Mouse (Mus musculus): ENCODE results near the gene Prpf18. TPM values are rescaled to one million over a fixed set of nuclear protein-coding genes. Genes with fewer than 3 reads are reported as not detected.

Gene Prpf18
- polyA plus RNA-seq, 1 experiment: 9.2 TPM

- Histone ChIP-seq H3K79me2 (ENCODE audit: control insufficient read depth, insufficient read depth) (no peaks in the 10 kb centered on the region), H3K36me3 (ENCODE audit: control insufficient read depth, insufficient read depth) (peaks cover 74% of the 10 kb centered on the region), H3K79me3 (ENCODE audit: low read depth) (no peaks in the 10 kb centered on the region), H3ac (ENCODE audit: control insufficient read depth, insufficient read length, low read depth) (no peak overlapping the region), H3K4me3 (ENCODE audit: insufficient read depth, poor library complexity, severe bottlenecking) (no peak overlapping the region), H3K27me3 (ENCODE audit: control insufficient read depth, insufficient read depth, insufficient read length) (no peaks in the 10 kb centered on the region)
- TF ChIP-seq MYOG (IDR thresholded peaks at IDR 0.05; ENCODE audit: control insufficient read depth, extremely low read depth, insufficient read length): no peak
- TF ChIP-seq FOSL1 (IDR thresholded peaks at IDR 0.05; ENCODE audit: insufficient read depth, low read length, poor library complexity, severe bottlenecking): no peak
- TF ChIP-seq CEBPB (IDR thresholded peaks at IDR 0.05; ENCODE audit: low read depth): no peak
- no peak for TF ChIP-seq CTCF (IDR thresholded peaks at IDR 0.05; ENCODE audit: control insufficient read depth, insufficient read depth, insufficient read length)
- no peak for TF ChIP-seq MAX (IDR thresholded peaks at IDR 0.05)
- TF ChIP-seq MYOD1 (IDR thresholded peaks at IDR 0.05; ENCODE audit: control insufficient read depth, insufficient read length, low read depth): no peak
- no peak for TF ChIP-seq USF1 (IDR thresholded peaks at IDR 0.05; ENCODE audit: low read depth)
Measured at GRCm38 (mm10) chr2:4635804-4636203, 16.1 kb downstream of the Prpf18 start.

GRCm38 (mm10) chr2:4630197-4630835, 21.6 kb downstream of the Prpf18 start:
- TF ChIP-seq MYOD1 (IDR thresholded peaks at IDR 0.05; ENCODE audit: control insufficient read depth, insufficient read length, low read depth): no peak
- no peak for TF ChIP-seq USF1 (IDR thresholded peaks at IDR 0.05; ENCODE audit: low read depth)
- no peak for TF ChIP-seq FOSL1 (IDR thresholded peaks at IDR 0.05; ENCODE audit: insufficient read depth, low read length, poor library complexity, severe bottlenecking)
- H3K27me3 ChIP-seq (ENCODE audit: control insufficient read depth, insufficient read depth, insufficient read length): no peaks in the 10 kb centered on the region
- no peak overlapping the region for H3K4me3 ChIP-seq (ENCODE audit: insufficient read depth, poor library complexity, severe bottlenecking)
- H3ac ChIP-seq (ENCODE audit: control insufficient read depth, insufficient read length, low read depth): no peak overlapping the region
- no peaks in the 10 kb centered on the region for H3K79me2 ChIP-seq (ENCODE audit: control insufficient read depth, insufficient read depth)
- peaks cover 51% of the 10 kb centered on the region for H3K36me3 ChIP-seq (ENCODE audit: control insufficient read depth, insufficient read depth)
- no peaks in the 10 kb centered on the region for H3K79me3 ChIP-seq (ENCODE audit: low read depth)

- no peak for TF ChIP-seq MYOG (IDR thresholded peaks at IDR 0.05; ENCODE audit: control insufficient read depth, extremely low read depth, insufficient read length)
- no peak for TF ChIP-seq MAX (IDR thresholded peaks at IDR 0.05)
- TF ChIP-seq CTCF (IDR thresholded peaks at IDR 0.05; ENCODE audit: control insufficient read depth, insufficient read depth, insufficient read length): no peak
- Histone ChIP-seq H3K4me3 (ENCODE audit: insufficient read depth, poor library complexity, severe bottlenecking) (no peak overlapping the region), H3K36me3 (ENCODE audit: control insufficient read depth, insufficient read depth) (peaks cover 52% of the 10 kb centered on the region)
Measured at GRCm38 (mm10) chr2:4629470-4629869, 22.4 kb downstream of the Prpf18 start.

GRCm38 (mm10) chr2:4628920-4629319, 23.0 kb downstream of the Prpf18 start:
- H3K36me3 ChIP-seq (ENCODE audit: control insufficient read depth, insufficient read depth): peaks cover 52% of the 10 kb centered on the region
- no peaks in the 10 kb centered on the region for H3K79me3 ChIP-seq (ENCODE audit: low read depth)
- no peaks in the 10 kb centered on the region for H3K79me2 ChIP-seq (ENCODE audit: control insufficient read depth, insufficient read depth)
- H3ac ChIP-seq (ENCODE audit: control insufficient read depth, insufficient read length, low read depth): no peak overlapping the region
- H3K27me3 ChIP-seq (ENCODE audit: control insufficient read depth, insufficient read depth, insufficient read length): no peaks in the 10 kb centered on the region
- H3K4me3 ChIP-seq (ENCODE audit: insufficient read depth, poor library complexity, severe bottlenecking): no peak overlapping the region
- TF ChIP-seq CTCF (IDR thresholded peaks at IDR 0.05; ENCODE audit: control insufficient read depth, insufficient read depth, insufficient read length) (no peak), MYOG (IDR thresholded peaks at IDR 0.05; ENCODE audit: control insufficient read depth, extremely low read depth, insufficient read length) (no peak), CEBPB (IDR thresholded peaks at IDR 0.05; ENCODE audit: low read depth) (no peak), FOSL1 (IDR thresholded peaks at IDR 0.05; ENCODE audit: insufficient read depth, low read length, poor library complexity, severe bottlenecking) (no peak), MYOD1 (IDR thresholded peaks at IDR 0.05; ENCODE audit: control insufficient read depth, insufficient read length, low read depth) (no peak), USF1 (IDR thresholded peaks at IDR 0.05; ENCODE audit: low read depth) (no peak), MAX (IDR thresholded peaks at IDR 0.05) (no peak)

More at GRCm38 (mm10) chr2:4629470-4629869, 22.4 kb downstream of the Prpf18 start:
- Histone ChIP-seq H3K79me2 (ENCODE audit: control insufficient read depth, insufficient read depth) (no peaks in the 10 kb centered on the region), H3K27me3 (ENCODE audit: control insufficient read depth, insufficient read depth, insufficient read length) (no peaks in the 10 kb centered on the region), H3K79me3 (ENCODE audit: low read depth) (no peaks in the 10 kb centered on the region), H3ac (ENCODE audit: control insufficient read depth, insufficient read length, low read depth) (no peak overlapping the region)

- H3K79me3 ChIP-seq (ENCODE audit: low read depth): no peaks in the 10 kb centered on the region
- no peaks in the 10 kb centered on the region for H3K79me2 ChIP-seq (ENCODE audit: control insufficient read depth, insufficient read depth)
- TF ChIP-seq CEBPB (IDR thresholded peaks at IDR 0.05; ENCODE audit: low read depth) (no peak), CTCF (IDR thresholded peaks at IDR 0.05; ENCODE audit: control insufficient read depth, insufficient read depth, insufficient read length) (no peak), MYOD1 (IDR thresholded peaks at IDR 0.05; ENCODE audit: control insufficient read depth, insufficient read length, low read depth) (no peak), MAX (IDR thresholded peaks at IDR 0.05) (no peak), FOSL1 (IDR thresholded peaks at IDR 0.05; ENCODE audit: insufficient read depth, low read length, poor library complexity, severe bottlenecking) (no peak), MYOG (IDR thresholded peaks at IDR 0.05; ENCODE audit: control insufficient read depth, extremely low read depth, insufficient read length) (no peak), USF1 (IDR thresholded peaks at IDR 0.05; ENCODE audit: low read depth) (no peak)
- H3K4me3 ChIP-seq (ENCODE audit: insufficient read depth, poor library complexity, severe bottlenecking): no peak overlapping the region
- H3ac ChIP-seq (ENCODE audit: control insufficient read depth, insufficient read length, low read depth): no peak overlapping the region
- H3K36me3 ChIP-seq (ENCODE audit: control insufficient read depth, insufficient read depth): peaks cover 51% of the 10 kb centered on the region
- H3K27me3 ChIP-seq (ENCODE audit: control insufficient read depth, insufficient read depth, insufficient read length): no peaks in the 10 kb centered on the region
Measured at GRCm38 (mm10) chr2:4626911-4627310, 25.0 kb downstream of the Prpf18 start.

- Histone ChIP-seq H3K79me3 (ENCODE audit: low read depth) (no peaks in the 10 kb centered on the region), H3K4me3 (ENCODE audit: insufficient read depth, poor library complexity, severe bottlenecking) (no peak overlapping the region), H3K79me2 (ENCODE audit: control insufficient read depth, insufficient read depth) (no peaks in the 10 kb centered on the region), H3ac (ENCODE audit: control insufficient read depth, insufficient read length, low read depth) (no peak overlapping the region), H3K36me3 (ENCODE audit: control insufficient read depth, insufficient read depth) (peaks cover 31% of the 10 kb centered on the region), H3K27me3 (ENCODE audit: control insufficient read depth, insufficient read depth, insufficient read length) (no peaks in the 10 kb centered on the region)
- TF ChIP-seq USF1 (IDR thresholded peaks at IDR 0.05; ENCODE audit: low read depth) (no peak), CTCF (IDR thresholded peaks at IDR 0.05; ENCODE audit: control insufficient read depth, insufficient read depth, insufficient read length) (no peak), MYOG (IDR thresholded peaks at IDR 0.05; ENCODE audit: control insufficient read depth, extremely low read depth, insufficient read length) (no peak), CEBPB (IDR thresholded peaks at IDR 0.05; ENCODE audit: low read depth) (no peak), FOSL1 (IDR thresholded peaks at IDR 0.05; ENCODE audit: insufficient read depth, low read length, poor library complexity, severe bottlenecking) (no peak), MAX (IDR thresholded peaks at IDR 0.05) (no peak), MYOD1 (IDR thresholded peaks at IDR 0.05; ENCODE audit: control insufficient read depth, insufficient read length, low read depth) (no peak)
Measured at GRCm38 (mm10) chr2:4621471-4621985, 30.4 kb downstream of the Prpf18 start.
